Mouse (Mus musculus) embryonic stem cell, embryonic (primary cell): ENCODE results near the gene Mfsd12.

ENCODE experiments used
- CTCF ChIA-PET, 4 experiments: fragments of 300-600 bp in 2 of 4; fragments of 350-600 bp in 2 of 4; sonication (Branson Sonifier 250); formaldehyde crosslinking; loops; one replicate each; lab custom pipeline; 2022; ENCODE audit warnings: inconsistent platforms in 2 of 4; lab: Charles Lee
- POLR2A ChIA-PET, 4 experiments: fragments of 300-600 bp in 2 of 4; fragments of 350-600 bp in 2 of 4; sonication (Branson Sonifier 250); formaldehyde crosslinking; loops; one replicate each; lab custom pipeline; 2022; ENCODE audit warnings: antibody characterized with exemption in 4 of 4, inconsistent platforms in 1 of 4; lab: Charles Lee

Gene Mfsd12

DNA sequence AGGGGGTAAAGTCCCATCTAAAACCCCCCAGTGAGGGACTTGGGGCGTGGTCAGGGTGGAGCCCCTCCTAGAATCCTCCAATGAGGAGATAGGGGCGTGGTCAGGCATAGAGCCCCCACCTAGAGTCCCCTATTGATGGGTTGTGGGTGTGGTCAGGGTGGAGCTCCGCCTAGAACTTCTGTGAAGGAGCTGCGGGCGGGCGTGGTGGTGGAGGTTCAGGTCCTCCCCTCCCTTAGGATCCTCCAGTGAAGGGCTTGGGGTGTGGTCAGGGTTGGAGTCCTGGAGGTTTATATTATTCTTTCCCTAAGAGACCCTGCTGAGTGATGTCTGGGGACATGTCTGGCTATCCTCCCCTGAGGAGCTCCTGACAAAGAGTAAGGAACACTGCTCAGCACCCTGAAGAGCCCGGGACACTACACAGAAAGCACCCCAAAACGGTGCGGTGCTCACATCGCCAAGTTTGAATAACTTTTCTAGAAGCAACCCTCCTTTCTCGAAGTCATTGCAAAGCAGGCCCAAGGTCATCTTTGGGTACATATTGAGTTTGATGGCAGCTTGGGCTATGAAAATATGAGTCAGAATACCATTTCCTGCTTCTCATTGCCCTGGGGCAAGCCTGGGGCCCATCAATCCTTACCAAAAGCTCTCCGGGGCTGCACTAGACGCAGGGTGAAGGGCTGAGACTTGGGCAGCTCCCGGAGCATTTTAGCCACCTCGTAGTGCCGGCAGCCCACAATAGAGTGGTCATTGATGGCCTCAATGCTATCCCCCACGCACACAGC lies 16.5 kb upstream of the Mfsd12 start:
- CTCF ChIA-PET = interaction anchor here (0.5 to 7.4 kb wide), 50 partner anchors 9 to 264 kb away, joined by 3 to 155 read pairs (median 4); partner anchors contain the start of genes Cactin (in 2 of the 4), Hmg20b (in 2 of the 4), Pip5k1c (in 2 of the 4) and Atcay (in 1 of the 4)
- POLR2A ChIA-PET = interaction anchor here in 3 of 4 experiments (0.5 to 3.7 kb wide), 42 partner anchors 10 to 665 kb away, joined by 3 to 32 read pairs (median 4); partner anchors contain the start of genes Cactin (in 3 of the 3), Hmg20b (in 2 of the 3), Pip5k1c (in 2 of the 3) and 4930404N11Rik (in 1 of the 3)

DNA sequence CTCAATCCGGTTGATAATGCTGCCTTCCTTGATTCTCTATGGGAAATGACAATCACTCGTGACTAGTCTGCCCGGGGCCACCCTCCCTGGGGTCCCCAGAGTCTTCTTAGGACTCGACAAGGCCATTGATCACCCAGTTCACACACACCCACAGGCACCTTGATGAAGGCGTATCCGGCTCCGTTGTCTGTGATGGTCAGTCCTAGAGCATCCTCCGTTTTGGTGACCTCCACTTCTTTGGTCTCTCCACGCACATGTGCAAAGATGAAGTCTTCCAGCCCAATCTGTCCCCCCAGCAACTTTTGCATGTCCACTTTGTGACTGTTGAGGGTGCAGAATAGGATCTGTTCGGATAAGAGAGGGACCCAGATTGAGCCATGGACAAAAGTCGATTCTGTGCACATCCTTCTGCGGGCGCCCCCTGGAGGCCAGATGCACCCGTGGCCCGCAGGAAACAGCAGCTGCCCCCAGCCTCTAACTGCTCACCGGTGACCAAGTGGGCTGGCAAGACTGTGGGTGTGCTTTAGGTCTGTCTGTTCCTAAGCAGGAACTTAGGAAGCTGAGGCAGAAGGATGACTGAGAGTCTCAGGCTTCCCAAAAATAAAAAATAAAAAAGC lies 15.8 kb upstream of the Mfsd12 start:
- CTCF ChIA-PET = interaction anchor here (0.5 to 7.4 kb wide), 52 partner anchors 10 to 1354 kb away, joined by 3 to 155 read pairs (median 4); partner anchors contain the start of genes Cactin (in 2 of the 4), Pip5k1c (in 2 of the 4), Tjp3 (in 2 of the 4) and Atcay (in 1 of the 4)
- POLR2A ChIA-PET = interaction anchor here in 3 of 4 experiments (0.5 to 3.7 kb wide), 39 partner anchors 9 to 666 kb away, joined by 3 to 32 read pairs (median 5); partner anchors contain the start of genes Cactin (in 3 of the 3), Pip5k1c (in 3 of the 3), 4930404N11Rik (in 1 of the 3) and Aes (in 1 of the 3)

DNA sequence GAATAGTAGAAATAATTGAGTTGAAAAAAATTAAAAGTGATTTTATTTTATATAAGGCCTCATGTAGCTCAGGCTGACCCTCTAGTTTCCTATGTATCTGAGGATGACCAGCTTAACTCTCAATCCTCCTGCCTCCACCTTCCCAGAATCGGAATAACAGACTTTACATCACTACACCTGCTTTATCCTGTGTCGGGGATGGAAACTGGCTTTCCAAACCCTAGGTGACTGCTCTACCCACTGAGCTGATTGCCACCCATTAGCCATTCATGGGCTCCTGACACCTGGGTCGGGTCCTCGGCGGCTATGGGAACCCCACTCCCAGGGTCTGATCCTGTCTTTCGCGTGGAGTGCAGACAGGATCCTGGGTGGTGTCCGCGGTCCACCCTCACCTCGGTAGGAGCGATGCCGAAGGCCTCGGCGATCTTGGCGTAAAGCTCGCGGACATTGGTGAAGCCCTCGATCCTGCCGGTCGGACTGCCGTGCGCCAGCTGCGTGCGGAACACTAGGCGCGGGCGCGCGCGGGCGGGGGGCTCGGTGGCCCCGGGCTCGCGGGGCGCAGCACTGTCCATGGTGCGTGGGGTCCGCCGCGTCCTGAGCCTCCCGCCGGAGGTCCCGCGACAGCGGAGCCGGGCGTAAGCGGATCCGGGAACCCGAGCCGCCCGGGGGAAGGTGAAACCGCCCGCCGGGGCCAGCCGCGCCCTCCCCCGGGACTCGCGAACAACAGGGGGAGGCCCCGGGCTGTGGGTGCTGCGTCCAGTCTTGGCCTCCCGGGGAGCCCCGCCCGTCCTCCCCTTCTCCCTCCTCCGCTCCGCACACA lies 14.4 kb upstream of the Mfsd12 start, which contains the start of gene Gipc3:
Gipc3 (minus strand) TSS at position 581 of the 820 bp plus-strand sequence.
- ChIA-PET POLR2A (interaction anchor here (0.6 to 3.7 kb wide), 18 partner anchors 8 to 1175 kb away, joined by 3 to 21 read pairs (median 4); partner anchors contain the start of genes Pip5k1c (in 2 of the 4), 4930404N11Rik (in 1 of the 4), Cactin (in 1 of the 4) and Eef2 (in 1 of the 4)), CTCF (interaction anchor here (0.5 to 7.4 kb wide), 24 partner anchors 9 to 228 kb away, joined by 3 to 155 read pairs (median 4); partner anchors contain the start of genes Tjp3 (in 2 of the 4), Atcay (in 1 of the 4), Cactin (in 1 of the 4) and Pip5k1c (in 1 of the 4))

DNA sequence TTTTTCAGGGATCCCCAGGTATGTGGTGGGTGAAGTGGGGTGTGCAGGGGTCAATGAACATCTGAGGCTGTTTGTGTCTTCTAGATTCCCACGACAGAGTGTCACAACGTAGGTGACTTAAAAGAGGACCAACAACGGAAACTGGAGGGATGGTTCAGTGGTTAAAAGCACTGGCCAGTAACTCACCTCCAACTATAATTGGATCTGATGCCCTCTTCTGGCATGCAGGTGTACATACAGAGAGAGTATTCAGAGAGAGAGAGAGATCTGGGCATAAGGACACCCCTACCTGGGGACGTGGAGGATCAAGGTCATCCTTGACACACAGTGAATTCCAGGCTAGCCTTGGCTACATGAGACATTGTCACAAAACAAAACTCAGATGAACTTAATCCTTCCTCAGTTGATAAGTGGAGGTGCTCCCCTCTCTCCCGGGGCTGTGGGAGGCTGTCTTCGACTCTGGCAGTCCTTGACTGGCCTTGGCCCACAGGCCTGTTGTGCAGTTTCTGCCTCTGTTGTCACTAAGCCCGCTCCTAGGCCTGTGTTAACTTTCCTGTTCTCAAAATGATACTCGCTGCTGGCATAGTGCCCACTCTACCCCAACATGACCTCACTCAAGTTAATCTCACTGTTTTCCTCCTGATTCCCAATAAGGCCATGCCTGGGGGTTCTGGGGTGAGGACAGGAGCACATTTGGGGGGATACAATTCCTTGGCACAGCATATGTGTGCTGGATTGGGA lies 12.7 kb upstream of the Mfsd12 start:
- POLR2A ChIA-PET = no interaction called here
- CTCF ChIA-PET = interaction anchor here in 1 of 4 experiments (7.4 kb wide), 1 partner anchor 54 kb away, joined by 155 read pairs; the partner anchor contains the start of genes Pip5k1c and Tjp3

DNA sequence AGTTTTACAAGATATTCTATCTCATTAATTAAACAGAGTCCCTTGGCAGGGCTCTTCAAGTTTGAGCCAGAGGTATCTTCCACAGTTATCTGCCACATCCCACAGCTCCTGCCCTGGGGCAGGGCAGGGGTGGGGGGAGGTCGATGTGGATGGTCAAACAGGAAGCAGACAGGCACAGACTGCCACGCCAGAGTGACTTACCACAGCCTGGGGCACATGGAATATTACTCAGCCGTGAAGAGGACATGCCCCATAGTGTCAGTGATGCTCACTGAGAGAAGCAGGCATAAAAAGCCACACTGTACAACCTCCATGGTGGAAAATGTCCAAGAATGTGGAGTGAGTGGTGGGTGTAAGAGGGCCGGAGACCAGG lies 12.1 kb upstream of the Mfsd12 start:
- ChIA-PET POLR2A (no interaction called here), CTCF (no interaction called here)

DNA sequence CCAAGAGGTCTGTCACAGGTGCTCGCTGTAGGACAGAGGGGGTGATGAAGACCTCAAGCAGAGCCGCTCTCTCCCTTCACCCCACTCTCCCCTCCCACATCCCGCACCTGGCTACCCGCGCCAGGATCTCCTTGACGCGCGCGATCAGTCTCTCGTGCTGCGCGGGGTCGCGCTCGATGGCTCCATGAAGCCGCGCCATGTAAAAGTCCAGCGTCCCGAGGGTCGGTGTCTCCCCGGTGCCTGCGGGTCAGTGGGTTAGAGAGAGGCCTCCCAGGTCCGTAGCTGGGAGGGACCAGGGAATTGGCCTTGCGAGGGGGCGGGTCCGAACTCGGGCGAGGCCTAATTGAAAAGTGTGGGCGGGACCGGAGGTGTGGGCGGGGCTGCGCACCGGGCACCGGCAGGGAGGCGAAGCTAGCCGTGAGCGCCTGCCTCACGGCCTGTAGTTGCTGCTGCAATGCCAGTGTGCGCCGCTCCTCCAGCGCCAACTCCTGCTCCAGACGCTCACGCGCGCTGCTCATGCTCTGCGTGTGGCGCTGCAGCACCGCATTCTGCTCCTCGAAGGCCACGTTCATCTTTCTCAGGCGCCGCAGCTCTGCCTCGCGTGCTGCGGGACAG lies 10.7 kb upstream of the Mfsd12 start:
- ChIA-PET POLR2A (interaction anchor here (0.5 to 2.5 kb wide), 58 partner anchors 8 to 795 kb away, joined by 3 to 15 read pairs (median 4); partner anchors contain the start of genes Cactin (in 3 of the 4), Fzr1 (in 3 of the 4), Pip5k1c (in 3 of the 4) and Dohh (in 1 of the 4)), CTCF (interaction anchor here (0.5 to 2.2 kb wide), 27 partner anchors 8 to 923 kb away, joined by 3 to 29 read pairs (median 4); partner anchors contain the start of genes Pip5k1c (in 2 of the 4), Abhd17a (in 1 of the 4), Cactin (in 1 of the 4) and Fzr1 (in 1 of the 4))

DNA sequence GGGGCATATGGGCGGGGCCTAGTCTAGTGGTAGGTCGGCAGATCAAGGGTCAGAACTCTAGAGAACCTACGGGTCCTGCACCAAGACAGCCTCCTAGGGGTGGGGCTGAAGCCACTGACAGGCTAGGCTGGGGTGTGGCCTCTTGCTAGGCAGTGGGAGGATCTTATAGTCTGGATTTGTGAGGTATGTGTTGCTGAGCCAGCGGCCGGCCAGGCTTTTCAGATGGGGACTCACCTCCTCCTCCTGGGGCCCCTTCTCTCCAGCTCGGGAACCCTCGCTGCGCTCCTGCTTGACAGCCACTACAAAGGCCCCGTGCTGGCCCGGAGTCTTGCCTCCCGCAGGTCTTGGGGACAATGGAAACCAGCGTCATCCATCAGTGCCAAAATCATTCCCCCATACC lies 8.1 kb upstream of the Mfsd12 start:
- ChIA-PET CTCF (no interaction called here), POLR2A (interaction anchor here in 1 of 4 experiments (1.3 kb wide), 1 partner anchor 177 kb away, joined by 3 read pairs; no protein-coding TSS in a partner anchor)

DNA sequence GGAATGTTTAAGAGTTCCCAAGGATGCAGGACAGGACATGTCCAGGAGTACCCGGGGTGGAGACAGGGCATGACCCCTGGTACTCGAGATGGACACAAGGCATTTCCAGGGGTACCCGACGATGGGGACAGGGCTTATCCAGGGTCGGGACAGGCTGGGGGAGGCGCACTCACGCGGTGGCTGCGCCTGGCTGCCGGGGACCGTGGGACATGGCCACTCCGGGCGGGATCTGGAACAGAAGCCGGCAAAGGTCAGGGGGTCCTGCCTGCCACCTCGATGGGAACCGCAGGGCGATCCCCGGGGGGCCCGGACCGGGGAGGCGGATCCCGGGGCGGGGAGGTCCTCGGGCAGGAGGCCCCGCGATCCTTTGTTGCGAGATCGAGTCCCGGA lies 7.3 kb upstream of the Mfsd12 start:
- ChIA-PET POLR2A (interaction anchor here in 3 of 4 experiments (0.5 to 1.7 kb wide), 27 partner anchors 9 to 479 kb away, joined by 3 to 15 read pairs (median 4); partner anchors contain the start of genes Cactin (in 2 of the 3), Fzr1 (in 2 of the 3), Pip5k1c (in 2 of the 3) and 4930404N11Rik (in 1 of the 3)), CTCF (interaction anchor here (0.5 to 2.4 kb wide), 44 partner anchors 10 to 388 kb away, joined by 3 to 29 read pairs (median 5); partner anchors contain the start of genes Pip5k1c (in 4 of the 4), Cactin (in 2 of the 4), Tjp3 (in 2 of the 4) and Fzr1 (in 1 of the 4))

DNA sequence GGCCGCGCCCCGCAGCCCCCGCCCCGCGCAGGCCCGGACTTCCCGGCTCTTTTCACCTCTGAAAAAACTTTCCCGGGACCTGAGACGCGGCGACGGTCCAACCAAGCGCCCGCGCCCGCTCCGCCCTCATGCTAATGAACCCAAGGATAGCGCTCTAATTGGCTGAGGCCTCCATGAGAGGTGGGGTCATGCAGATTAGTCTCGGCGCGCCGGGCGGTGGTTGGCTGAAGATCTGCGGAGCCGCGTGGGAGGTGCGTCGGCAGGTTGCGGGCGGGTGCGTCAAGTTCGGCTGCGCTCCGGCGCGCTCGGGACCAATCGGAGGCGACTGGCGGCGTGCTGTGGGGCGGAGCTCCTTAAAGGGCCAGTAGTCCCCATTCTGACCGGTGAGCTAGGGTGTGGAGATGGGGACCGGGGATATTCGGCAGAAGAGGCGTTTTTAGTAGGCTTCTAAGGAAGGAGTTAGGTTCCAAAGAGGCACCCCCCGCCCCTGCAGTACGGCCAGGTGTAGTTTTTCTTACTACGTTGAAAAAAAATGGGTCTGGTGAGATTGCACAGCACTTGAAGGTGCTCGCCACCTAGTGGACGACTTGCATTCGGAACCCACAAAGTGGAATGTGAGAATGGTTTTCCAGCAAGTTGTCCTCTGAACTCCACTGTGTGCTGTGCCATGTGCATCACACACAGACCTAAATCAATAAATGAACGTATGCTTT lies 6.8 kb upstream of the Mfsd12 start, which contains the start of gene Hmg20b:
Hmg20b (minus strand) TSS at position 130 of the 713 bp plus-strand sequence.
- POLR2A ChIA-PET = interaction anchor here in 3 of 4 experiments (0.5 to 2.1 kb wide), 29 partner anchors 10 to 479 kb away, joined by 3 to 15 read pairs (median 4); partner anchors contain the start of genes Cactin (in 2 of the 3), Fzr1 (in 2 of the 3), Pip5k1c (in 2 of the 3) and 4930404N11Rik (in 1 of the 3)
- CTCF ChIA-PET = interaction anchor here (0.5 to 2.4 kb wide), 47 partner anchors 10 to 389 kb away, joined by 3 to 29 read pairs (median 5); partner anchors contain the start of genes Pip5k1c (in 4 of the 4), Cactin (in 2 of the 4), Tjp3 (in 2 of the 4) and Fzr1 (in 1 of the 4)

DNA sequence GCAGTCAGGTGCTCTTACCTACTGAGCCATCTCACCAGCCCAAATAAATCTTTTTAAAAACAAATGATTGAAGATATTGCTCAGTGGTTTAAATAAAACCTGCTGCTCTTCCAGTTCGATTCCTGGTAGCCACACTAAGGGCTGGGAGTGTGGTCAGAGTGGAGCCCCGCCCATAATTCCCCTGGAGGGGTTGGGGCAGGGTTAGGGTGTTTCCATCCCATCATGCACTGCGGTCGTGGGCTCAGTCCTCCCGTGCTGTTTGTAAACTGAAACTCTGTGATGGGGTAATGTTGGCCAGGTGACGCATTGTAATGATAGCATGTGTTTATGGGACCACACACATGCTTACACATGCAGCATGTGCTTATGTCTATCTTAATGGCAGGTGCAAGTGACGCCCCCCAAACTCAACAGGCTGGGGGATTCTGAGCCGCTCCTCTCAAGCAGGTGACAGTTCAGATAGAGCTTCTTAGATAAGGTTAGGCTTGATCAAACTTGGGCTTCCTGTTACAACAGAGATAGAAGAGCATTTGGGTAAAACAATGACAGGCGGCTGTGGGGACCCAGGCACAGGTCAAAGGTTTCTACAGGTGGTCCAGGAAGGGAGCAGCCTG lies 5.5 kb upstream of the Mfsd12 start:
- ChIA-PET POLR2A (interaction anchor here in 3 of 4 experiments (0.6 to 4.0 kb wide), 16 partner anchors 10 to 954 kb away, joined by 3 to 17 read pairs (median 4); partner anchors contain the start of genes Cactin (in 2 of the 3), Pip5k1c (in 2 of the 3), 4930404N11Rik (in 1 of the 3) and Fzr1 (in 1 of the 3)), CTCF (interaction anchor here in 3 of 4 experiments (0.8 to 2.4 kb wide), 11 partner anchors 9 to 63 kb away, joined by 3 to 25 read pairs (median 6); partner anchors contain the start of genes Pip5k1c (in 2 of the 3), Cactin (in 1 of the 3), Gipc3 (in 1 of the 3) and Tjp3 (in 1 of the 3))

DNA sequence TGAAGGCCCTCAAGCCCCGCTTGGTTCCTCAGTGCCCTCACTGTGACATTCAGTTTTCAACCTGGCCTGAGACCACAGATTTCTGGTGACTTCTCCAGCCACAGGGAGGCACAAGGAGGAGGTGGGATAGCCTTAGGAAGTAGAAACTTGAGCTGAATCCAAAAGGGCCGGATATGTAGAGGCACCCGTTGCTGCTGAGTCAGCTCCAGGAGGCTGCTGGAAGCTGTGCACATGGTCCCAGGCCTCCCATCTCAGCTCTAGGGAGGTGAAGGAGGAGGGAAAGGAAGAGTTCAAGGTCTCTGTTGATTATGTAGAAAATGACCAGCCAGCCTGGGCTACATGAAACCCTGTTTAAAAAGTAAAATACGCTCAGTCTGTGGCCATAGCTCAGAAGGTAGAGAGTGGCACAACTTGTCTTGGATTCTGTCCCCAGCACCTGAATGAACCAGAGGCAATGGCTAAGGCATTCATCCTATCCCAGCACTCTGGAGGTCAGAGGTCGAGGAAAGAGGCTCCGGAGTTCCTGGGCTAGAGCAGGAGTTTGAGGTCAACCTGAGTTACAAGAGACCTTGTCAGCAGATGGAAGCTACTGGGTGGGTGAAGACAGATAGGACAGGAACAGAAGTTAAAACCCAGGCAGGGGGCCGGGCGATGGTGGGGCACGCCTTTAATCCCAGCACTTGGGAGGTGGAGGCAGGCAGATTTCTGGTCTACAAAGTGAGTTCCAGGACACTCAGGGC lies 2.4 kb upstream of the Mfsd12 start:
- ChIA-PET POLR2A (interaction anchor here (0.5 to 4.0 kb wide), 57 partner anchors 8 to 752 kb away, joined by 3 to 17 read pairs (median 4); partner anchors contain the start of genes 4930404N11Rik (in 4 of the 4), Apba3 (in 2 of the 4), Cactin (in 2 of the 4) and Dohh (in 2 of the 4)), CTCF (interaction anchor here (0.6 to 1.6 kb wide), 17 partner anchors 9 to 1213 kb away, joined by 3 to 10 read pairs (median 3); partner anchors contain the start of genes Pip5k1c (in 2 of the 4) and Gipc3 (in 1 of the 4))

DNA sequence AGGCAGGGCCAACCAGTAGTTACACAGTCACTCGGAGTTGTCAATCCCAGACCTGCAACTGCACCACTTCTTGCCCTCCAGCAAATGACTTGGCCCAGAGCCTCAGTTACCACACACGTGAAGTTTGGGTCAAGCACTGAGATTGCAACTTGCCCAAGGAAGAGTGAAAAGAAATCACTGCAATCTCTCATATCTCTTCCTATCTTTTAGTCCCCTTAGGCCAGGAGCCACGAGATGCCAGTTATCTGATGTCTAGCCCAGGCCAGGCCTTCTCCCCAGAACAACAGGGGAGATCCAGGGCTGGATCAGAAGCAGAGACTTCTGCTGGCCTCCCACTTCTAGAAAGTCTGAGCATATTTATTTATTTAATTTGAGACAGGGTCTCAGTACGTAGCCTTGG lies 1.8 kb upstream of the Mfsd12 start:
- POLR2A ChIA-PET = interaction anchor here (0.6 to 4.0 kb wide), 32 partner anchors 9 to 423 kb away, joined by 3 to 17 read pairs (median 5); partner anchors contain the start of genes 4930404N11Rik (in 4 of the 4), Cactin (in 2 of the 4), Fzr1 (in 2 of the 4) and Apba3 (in 1 of the 4)
- CTCF ChIA-PET = interaction anchor here in 3 of 4 experiments (1.0 to 1.6 kb wide), 5 partner anchors 9 to 95 kb away, joined by 3 to 9 read pairs (median 5); partner anchors contain the start of gene Pip5k1c (in 2 of the 3)
